Mouse (Mus musculus) stomach, embryonic 14.5 days (tissue): ENCODE measurements at regions not wholly inside any gene's neighbourhood (a gene's known extent, or its start where the extent isn't known, plus 50 kb on each side); places are given as distances from the start of the nearest gene placed in this dataset.

ENCODE experiments used
- ATAC-seq: fragments of 200-750 bp; cut with Nextera tagmentation; 2 replicates; pipeline ENCODE4 v1.8.0; 2017; ENCODE audit warnings: low read depth, moderate TSS enrichment; ENCODE audit not compliant: insufficient number of reproducible peaks, insufficient read depth, low FRiP score
- H3K27ac ChIP-seq: fragments of 300-500 bp; sonication (generic); 2 replicates; pipeline ENCODE4 v1.5.1; 2014; ENCODE audit warnings: mild to moderate bottlenecking, low read length, moderate library complexity, mixed read lengths
- H3K27me3 ChIP-seq: fragments of 300-500 bp; sonication (generic); 2 replicates; pipeline ENCODE4 v1.6.1; 2014; ENCODE audit warnings: low read length, control low read depth, mixed read lengths; ENCODE audit not compliant: control insufficient read depth, insufficient read depth
- H3K36me3 ChIP-seq: fragments of 300-500 bp; sonication (generic); 2 replicates; pipeline ENCODE4 v1.6.1; 2014; ENCODE audit warnings: mild to moderate bottlenecking, control low read depth, low read length, moderate library complexity, mixed read lengths; ENCODE audit not compliant: control insufficient read depth, insufficient read depth
- H3K4me1 ChIP-seq: fragments of 300-500 bp; sonication (generic); 2 replicates; pipeline ENCODE4 v1.6.1; 2014; ENCODE audit warnings: low read length, control low read depth, mixed read lengths; ENCODE audit not compliant: control insufficient read depth, insufficient read depth
- H3K4me2 ChIP-seq: fragments of 300-500 bp; sonication (generic); replicated peaks from 2 replicates; pipeline ENCODE4 v1.6.1; 2014; ENCODE audit warnings: low read depth, low read length, control low read depth
- H3K4me3 ChIP-seq: fragments of 300-500 bp; sonication (generic); 2 replicates; pipeline ENCODE4 v1.5.1; 2014; ENCODE audit warnings: low read depth, low read length, control low read depth
- H3K9ac ChIP-seq: fragments of 300-500 bp; sonication (generic); replicated peaks from 2 replicates; pipeline ENCODE4 v1.6.1; 2014; ENCODE audit warnings: low read depth, mild to moderate bottlenecking, control low read depth, low read length, moderate library complexity, mixed read lengths
- H3K9me3 ChIP-seq: fragments of 300-500 bp; sonication (generic); 2 replicates; pipeline ENCODE4 v1.6.1; 2016; ENCODE audit warnings: low read depth, low read length, control low read depth; ENCODE audit not compliant: control insufficient read depth
- WGBS: fragments of 180-500 bp; shearing (Covaris S2); extraction: QIAGEN DNeasy Blood & Tissue Kit; methylation state at CpG from one replicate; pipeline ENCODE4 v1.1.7; 2014; 5-methylcytosine and 5-hydroxymethylcytosine counted together

- 78% methylated on average over 3 of the region's 3 CpGs for WGBS
- no peaks in the 10 kb centered on the region for H3K27me3 ChIP-seq
- no peak overlapping the region for H3K9ac ChIP-seq
- H3K4me2 ChIP-seq = no peak overlapping the region
- no peak overlapping the region for H3K4me3 ChIP-seq
- H3K27ac ChIP-seq = no peak overlapping the region
- no peaks in the 10 kb centered on the region for H3K4me1 ChIP-seq
- no peak for ATAC-seq
- no peaks in the 10 kb centered on the region for H3K9me3 ChIP-seq
- H3K36me3 ChIP-seq = no peaks in the 10 kb centered on the region
These were observed 65.9 kb downstream of the Tmem215 start for GRCm38 (mm10) chr4:40537859-40538258.

DNA sequence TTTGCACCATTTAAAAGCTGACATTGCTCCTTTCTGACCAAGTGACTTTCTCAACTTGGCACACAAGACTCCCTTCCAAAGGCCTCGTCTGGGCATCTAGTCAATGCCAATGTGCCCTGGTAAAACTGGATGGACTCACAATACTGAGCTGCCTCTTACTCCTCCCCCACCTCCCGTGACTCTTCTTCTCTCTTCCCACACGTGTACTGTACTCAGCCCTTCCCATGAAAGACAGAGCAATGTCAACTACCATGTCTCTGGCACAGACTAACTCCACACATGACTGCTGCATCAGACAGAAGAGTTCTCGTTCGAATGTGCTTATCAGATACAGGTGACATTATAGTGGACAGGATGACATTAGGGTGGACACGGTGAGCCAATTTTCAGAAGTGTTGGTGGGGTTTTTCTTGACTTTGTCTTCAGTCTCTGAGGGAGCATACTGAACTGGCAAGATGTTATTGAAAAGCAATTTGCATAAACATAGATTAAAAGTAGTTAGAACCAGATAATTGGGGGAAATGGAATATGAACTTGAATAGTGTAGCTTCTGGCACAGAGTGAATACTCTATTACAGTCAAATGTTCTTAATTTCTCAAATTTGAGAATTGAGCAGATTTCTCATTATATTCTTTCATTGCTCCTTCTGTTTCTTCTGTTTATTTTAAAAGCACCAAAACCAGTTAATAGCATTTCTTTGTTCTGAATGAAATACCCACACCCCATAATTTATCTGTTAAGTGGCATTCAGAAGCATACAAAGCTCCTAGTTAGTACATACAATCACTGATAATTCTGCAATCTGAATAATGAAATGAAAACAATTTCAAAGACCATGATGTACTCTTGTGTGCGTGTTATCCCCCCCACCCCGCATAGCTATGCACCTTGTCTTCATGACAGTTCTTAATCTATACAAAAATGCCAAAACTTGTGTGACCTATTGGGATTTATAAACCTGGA is 71.4 kb downstream of the Tmem215 start:
- Histone ChIP-seq H3K4me2 (no peak overlapping the region), H3K9ac (no peak overlapping the region), H3K27me3 (no peaks in the 10 kb centered on the region), H3K27ac (no peak overlapping the region), H3K9me3 (no peaks in the 10 kb centered on the region), H3K36me3 (no peaks in the 10 kb centered on the region), H3K4me1 (no peaks in the 10 kb centered on the region; the same call in 1 of the 2 replicates), H3K4me3 (no peak overlapping the region)
- ATAC-seq = no peak
- WGBS = 76% methylated on average over 8 of the region's 8 CpGs

- peak; percentile 49; the same call in 1 of the 2 replicates for ATAC-seq
- H3K36me3 ChIP-seq = no peaks in the 10 kb centered on the region
- no peak overlapping the region for H3K9ac ChIP-seq
- no peaks in the 10 kb centered on the region; the same call in 1 of the 2 replicates for H3K4me1 ChIP-seq
- no peak overlapping the region for H3K27ac ChIP-seq
- no peak overlapping the region for H3K4me3 ChIP-seq
- H3K9me3 ChIP-seq = no peaks in the 10 kb centered on the region
- no peak overlapping the region for H3K4me2 ChIP-seq
- 23% methylated on average over 4 of the region's 4 CpGs for WGBS
- H3K27me3 ChIP-seq = no peaks in the 10 kb centered on the region
These were observed 72.1 kb downstream of the Tmem215 start for GRCm38 (mm10) chr4:40544056-40544455.

DNA sequence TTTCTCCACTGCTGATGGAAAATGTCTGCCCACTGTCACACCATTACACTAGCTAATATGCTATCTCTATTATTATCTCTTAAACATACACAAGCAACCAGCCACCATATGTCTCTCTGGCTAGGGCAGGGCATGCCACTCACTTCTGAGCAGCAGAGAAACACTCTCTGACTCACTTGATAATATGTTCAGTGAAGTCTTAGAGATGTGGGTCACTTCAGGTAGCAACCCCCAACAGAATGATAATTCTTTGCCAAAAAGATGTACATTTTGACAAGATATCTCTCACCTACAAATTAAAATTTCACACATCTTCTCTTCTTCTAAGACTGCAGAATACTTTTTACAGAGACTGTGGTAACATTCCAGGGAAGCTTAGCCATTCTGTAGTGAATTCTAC is 72.8 kb downstream of the Tmem215 start:
- no peak overlapping the region for H3K9ac ChIP-seq
- no peaks in the 10 kb centered on the region for H3K9me3 ChIP-seq
- H3K4me1 ChIP-seq = no peaks in the 10 kb centered on the region; the same call in 1 of the 2 replicates
- no peaks in the 10 kb centered on the region for H3K27me3 ChIP-seq
- 0 out of 2 replicates have a peak overlapping the region, but pooled peaks have one; percentile 29 for H3K27ac ChIP-seq
- ATAC-seq = no peak
- H3K4me3 ChIP-seq = no peak overlapping the region
- no peaks in the 10 kb centered on the region for H3K36me3 ChIP-seq
- no peak overlapping the region for H3K4me2 ChIP-seq

GRCm38 (mm10) chr4:40545700-40546099 is 73.7 kb downstream of the Tmem215 start:
- H3K27ac ChIP-seq = no peak overlapping the region
- H3K4me1 ChIP-seq = no peaks in the 10 kb centered on the region; the same call in 1 of the 2 replicates
- no peak for ATAC-seq
- no peaks in the 10 kb centered on the region for H3K27me3 ChIP-seq
- H3K4me3 ChIP-seq = no peak overlapping the region
- no peak overlapping the region for H3K4me2 ChIP-seq
- no peaks in the 10 kb centered on the region for H3K36me3 ChIP-seq
- WGBS = 76% methylated on average over 5 of the region's 5 CpGs
- H3K9ac ChIP-seq = no peak overlapping the region
- no peaks in the 10 kb centered on the region for H3K9me3 ChIP-seq

GRCm38 (mm10) chr4:40559824-40560223 is 87.8 kb downstream of the Tmem215 start:
- no peaks in the 10 kb centered on the region for H3K27me3 ChIP-seq
- no peak overlapping the region for H3K4me3 ChIP-seq
- no peak overlapping the region for H3K4me2 ChIP-seq
- no peaks in the 10 kb centered on the region for H3K4me1 ChIP-seq
- H3K27ac ChIP-seq = no peak overlapping the region
- 51% methylated on average over 2 of the region's 2 CpGs for WGBS
- no peaks in the 10 kb centered on the region for H3K9me3 ChIP-seq
- no peaks in the 10 kb centered on the region for H3K36me3 ChIP-seq
- H3K9ac ChIP-seq = no peak overlapping the region
- no peak; the same call in 1 of the 2 replicates for ATAC-seq

- no peaks in the 10 kb centered on the region for H3K27me3 ChIP-seq
- no peak overlapping the region for H3K4me2 ChIP-seq
- H3K4me3 ChIP-seq = no peak overlapping the region
- H3K4me1 ChIP-seq = no peaks in the 10 kb centered on the region
- 78% methylated on average over 1 of the region's 1 CpGs for WGBS
- H3K9me3 ChIP-seq = no peaks in the 10 kb centered on the region
- H3K9ac ChIP-seq = no peak overlapping the region
- ATAC-seq = no peak
- H3K36me3 ChIP-seq = no peaks in the 10 kb centered on the region
- no peak overlapping the region for H3K27ac ChIP-seq
These were observed 101.3 kb downstream of the Tmem215 start for GRCm38 (mm10) chr4:40573300-40573699.

- Histone ChIP-seq H3K9me3 (no peaks in the 10 kb centered on the region), H3K4me2 (no peak overlapping the region), H3K4me1 (no peaks in the 10 kb centered on the region), H3K27me3 (no peaks in the 10 kb centered on the region), H3K27ac (no peak overlapping the region), H3K36me3 (no peaks in the 10 kb centered on the region), H3K4me3 (no peak overlapping the region), H3K9ac (no peak overlapping the region)
- 85% methylated on average over 1 of the region's 1 CpGs for WGBS
- no peak for ATAC-seq
These were observed 104.0 kb downstream of the Tmem215 start for GRCm38 (mm10) chr4:40575951-40576350.
